Mouse (Mus musculus): ENCODE measurements at regions not wholly inside any gene's neighbourhood (a gene's known extent, or its start where the extent isn't known, plus 50 kb on each side); places are given as distances from the start of the nearest gene placed in this dataset.

- DNase-seq (ENCODE audit: low spot score), result peak; percentile 75
These were observed 75.6 kb upstream of the Fbxl17 start for GRCm38 (mm10) chr17:63575316-63576007.

- DNase-seq (ENCODE audit: low spot score), result no peak
These were observed 83.1 kb upstream of the Fbxl17 start for GRCm38 (mm10) chr17:63582870-63583269.

- no peak for DNase-seq (ENCODE audit: low spot score)
These were observed 107.4 kb upstream of the Fbxl17 start for GRCm38 (mm10) chr17:63607021-63607751.

GRCm38 (mm10) chr17:63622726-63623125, 122.9 kb upstream of the Fbxl17 start:
- no peak for DNase-seq (ENCODE audit: low spot score)

GRCm38 (mm10) chr17:63637598-63637997, 137.8 kb upstream of the Fbxl17 start:
- no peak for DNase-seq (ENCODE audit: low spot score)

GRCm38 (mm10) chr17:63644390-63644789, 144.6 kb upstream of the Fbxl17 start:
- no peak for DNase-seq (ENCODE audit: low spot score)

- no peak for DNase-seq (ENCODE audit: low spot score)
These were observed 157.9 kb upstream of the Fbxl17 start for GRCm38 (mm10) chr17:63657687-63658086.

- DNase-seq (ENCODE audit: low spot score), result no peak
These were observed 161.1 kb upstream of the Fbxl17 start for GRCm38 (mm10) chr17:63660841-63661481.

GRCm38 (mm10) chr17:63661584-63661983, 161.8 kb upstream of the Fbxl17 start:
- no peak for DNase-seq (ENCODE audit: low spot score)

GRCm38 (mm10) chr17:63662251-63662650, 162.4 kb upstream of the Fbxl17 start:
- no peak for DNase-seq (ENCODE audit: low spot score)

- DNase-seq (ENCODE audit: low spot score), result no peak
These were observed 177.0 kb upstream of the Fbxl17 start for GRCm38 (mm10) chr17:63676791-63677190.

GRCm38 (mm10) chr17:63677996-63678657, 178.3 kb upstream of the Fbxl17 start:
- no peak for DNase-seq (ENCODE audit: low spot score)

GRCm38 (mm10) chr17:63680479-63680878, 180.7 kb upstream of the Fbxl17 start:
- DNase-seq (ENCODE audit: low spot score), result no peak

- peak; percentile 40 for DNase-seq (ENCODE audit: low spot score)
These were observed 179.5 kb upstream of the Fer start for GRCm38 (mm10) chr17:63683345-63683744.

GRCm38 (mm10) chr17:63684026-63684425, 178.8 kb upstream of the Fer start:
- DNase-seq (ENCODE audit: low spot score), result no peak

GRCm38 (mm10) chr17:63685956-63686355, 176.9 kb upstream of the Fer start:
- DNase-seq (ENCODE audit: low spot score), result peak; percentile 23

- DNase-seq (ENCODE audit: low spot score), result no peak
These were observed 176.5 kb upstream of the Fer start for GRCm38 (mm10) chr17:63686361-63686760.

- no peak for DNase-seq (ENCODE audit: low spot score)
These were observed 173.6 kb upstream of the Fer start for GRCm38 (mm10) chr17:63689291-63689690.

- DNase-seq (ENCODE audit: low spot score), result no peak
These were observed 171.8 kb upstream of the Fer start for GRCm38 (mm10) chr17:63690829-63691689.

- DNase-seq (ENCODE audit: low spot score), result no peak
These were observed 171.2 kb upstream of the Fer start for GRCm38 (mm10) chr17:63691690-63691968.

GRCm38 (mm10) chr17:63693274-63693673, 169.6 kb upstream of the Fer start:
- no peak for DNase-seq (ENCODE audit: low spot score)

GRCm38 (mm10) chr17:63699537-63699936, 163.3 kb upstream of the Fer start:
- DNase-seq (ENCODE audit: low spot score), result no peak

All from retina, embryonic 14.5 days (tissue).